Mouse (Mus musculus): ENCODE results near the gene Gm815.

The Gm815 gene

DNA sequence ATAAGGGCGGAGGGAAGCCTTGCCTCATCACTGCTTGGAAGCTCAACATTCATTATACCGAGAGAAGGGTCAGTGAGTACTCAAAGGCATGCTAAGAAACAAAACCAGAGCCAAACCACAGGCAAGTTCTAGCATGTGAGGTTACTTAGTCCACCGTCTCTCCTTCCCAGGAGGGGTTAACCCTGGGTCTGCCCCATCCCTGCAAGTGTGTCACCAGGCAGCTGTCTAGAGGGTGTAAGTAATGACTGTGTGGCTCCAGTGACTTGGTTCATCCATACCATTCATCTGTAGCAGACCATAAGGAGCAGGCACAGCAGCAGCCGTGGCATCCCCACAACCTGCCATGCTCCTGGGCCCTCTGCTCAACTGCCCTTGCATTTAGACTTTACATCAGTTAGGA lies 5.8 kb upstream of the Gm815 start:
- no peak for DNase-seq

DNA sequence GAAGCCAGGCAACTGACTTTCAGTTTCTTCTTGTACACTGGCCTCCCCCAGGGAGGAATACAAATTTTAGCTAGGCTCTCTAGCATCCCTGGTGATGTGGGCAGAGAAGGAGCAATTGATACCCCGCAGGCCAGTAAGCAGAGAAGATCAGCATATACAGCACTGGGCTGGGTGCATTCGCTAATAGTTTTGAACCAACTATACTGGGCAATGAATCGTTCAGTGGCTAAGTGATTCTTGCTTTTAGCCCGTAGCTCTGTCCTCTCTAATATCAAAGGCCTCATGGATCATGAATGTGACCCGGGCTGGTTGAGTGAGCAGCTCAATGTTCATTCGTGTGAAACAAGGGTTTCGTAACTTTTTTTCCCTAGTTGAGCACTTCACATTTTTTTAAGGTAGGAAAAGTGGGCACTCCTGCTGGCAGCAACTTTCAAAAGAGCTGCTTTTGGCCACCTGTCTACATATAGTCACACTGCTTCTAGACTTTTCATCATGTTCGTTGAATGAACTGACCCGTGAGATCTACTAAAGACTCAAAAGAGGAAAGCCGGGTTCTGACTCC lies 3.7 kb upstream of the Gm815 start:
- DNase-seq = no peak

DNA sequence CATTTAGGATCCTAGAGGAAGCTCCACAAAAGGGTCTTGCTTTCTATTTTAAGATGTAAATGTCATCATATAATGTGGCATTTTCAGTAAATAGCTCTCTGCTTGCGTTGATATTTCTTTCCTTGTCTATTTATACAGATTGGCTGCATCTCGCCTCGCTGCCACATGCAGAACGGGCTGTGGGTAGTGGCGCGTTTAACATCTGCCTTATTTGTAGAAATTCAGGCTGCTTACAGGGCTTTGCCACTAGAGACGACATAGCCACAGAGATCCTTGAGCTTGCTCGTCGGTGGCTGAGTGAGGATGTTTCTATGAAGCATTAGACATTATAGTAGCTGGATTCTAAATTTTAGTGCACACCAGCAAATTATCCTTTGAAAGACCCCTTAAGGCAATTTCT lies 2.5 kb downstream of the Gm815 start:
- no peak for DNase-seq

DNA sequence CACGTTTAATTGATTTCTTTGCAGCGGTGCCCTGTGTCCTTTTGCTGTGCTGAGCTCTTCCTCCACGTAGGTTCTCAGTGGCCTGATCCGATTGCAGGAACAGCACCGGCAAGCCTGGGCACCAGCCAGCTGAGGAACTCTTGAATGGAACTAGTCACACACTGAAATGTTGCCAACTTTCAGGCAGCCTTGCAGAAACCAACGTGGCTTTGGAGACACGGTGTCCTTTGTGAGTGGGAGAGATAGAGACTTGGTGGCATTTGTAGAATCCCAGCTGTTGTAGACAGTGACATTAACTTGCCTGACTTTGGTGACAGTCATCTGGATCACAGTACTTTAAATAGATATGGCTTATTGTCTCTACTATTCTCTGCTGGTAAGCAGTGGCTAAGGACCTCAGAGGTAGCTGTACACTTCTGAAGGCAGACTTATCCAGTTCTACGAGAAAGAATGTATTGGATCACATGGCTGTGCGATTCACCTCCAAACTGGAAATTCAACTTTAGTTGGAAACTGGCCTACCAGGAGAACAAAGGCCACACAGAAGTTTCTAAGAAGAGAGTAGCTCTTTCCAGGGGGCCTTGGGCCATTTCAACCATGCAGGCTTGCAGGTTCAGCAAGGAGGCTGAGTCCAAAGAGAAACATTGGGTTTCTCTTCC lies 5.8 kb downstream of the Gm815 start:
- no peak for DNase-seq

DNA sequence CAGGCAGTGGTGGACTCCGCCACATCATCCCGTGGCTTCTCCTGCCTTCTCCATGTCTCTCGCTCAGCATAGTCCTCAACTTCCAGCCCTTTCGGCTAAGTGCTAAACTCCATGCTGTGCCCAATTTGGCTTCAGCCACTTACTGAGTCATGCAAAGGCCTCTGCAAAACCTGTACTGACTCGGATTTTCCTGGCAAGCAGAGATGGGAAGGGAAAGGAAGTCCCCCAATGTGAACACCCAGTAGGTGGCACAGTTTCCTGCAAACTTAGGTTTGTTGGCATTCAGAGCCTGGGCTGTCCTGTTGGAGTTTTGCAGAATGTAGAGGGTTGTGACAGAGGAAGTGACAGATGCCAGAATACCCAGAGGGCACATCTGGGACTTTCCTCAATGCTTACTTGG lies 7.2 kb downstream of the Gm815 start:
- DNase-seq = peak; percentile 10

DNA sequence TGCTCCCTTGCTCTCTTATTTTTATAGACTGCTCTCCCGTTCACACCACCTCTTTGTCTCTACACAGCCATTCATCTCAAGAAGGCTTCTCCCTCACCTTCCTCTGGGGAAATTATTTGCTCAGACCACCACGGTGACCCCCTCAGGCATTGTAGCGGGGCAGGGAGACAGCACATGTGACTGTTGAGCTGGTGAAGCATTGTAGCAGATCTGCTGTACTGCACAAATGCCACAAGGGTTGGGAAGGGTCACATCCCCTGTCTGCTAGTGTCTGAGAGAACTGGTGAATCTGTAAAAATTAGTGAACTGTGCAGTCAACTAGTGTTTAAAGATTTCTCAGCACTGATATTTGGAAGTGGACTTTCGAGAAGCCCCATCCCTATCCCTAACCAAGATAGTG lies 16.5 kb downstream of the Gm815 start:
- no peak for DNase-seq

DNA sequence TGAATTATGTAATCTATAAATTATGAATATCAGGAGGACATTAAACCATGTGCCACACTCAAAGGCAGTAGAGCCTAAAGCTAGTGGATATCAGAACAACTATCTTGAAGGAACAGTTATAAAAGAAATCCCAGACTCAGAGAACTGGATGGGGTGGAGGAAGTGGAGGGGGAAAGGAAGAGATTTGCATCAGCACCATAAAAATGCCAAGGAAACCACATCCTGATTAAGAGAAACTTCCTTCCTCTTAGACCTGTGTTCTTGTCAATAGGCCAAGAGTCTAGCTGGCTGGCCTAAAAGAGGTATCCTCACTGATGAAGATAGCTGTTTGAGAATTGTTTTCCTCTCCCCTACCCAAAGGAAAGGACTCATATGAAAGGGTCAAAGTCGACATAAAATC lies 28.6 kb downstream of the Gm815 start:
- no peak for DNase-seq

DNA sequence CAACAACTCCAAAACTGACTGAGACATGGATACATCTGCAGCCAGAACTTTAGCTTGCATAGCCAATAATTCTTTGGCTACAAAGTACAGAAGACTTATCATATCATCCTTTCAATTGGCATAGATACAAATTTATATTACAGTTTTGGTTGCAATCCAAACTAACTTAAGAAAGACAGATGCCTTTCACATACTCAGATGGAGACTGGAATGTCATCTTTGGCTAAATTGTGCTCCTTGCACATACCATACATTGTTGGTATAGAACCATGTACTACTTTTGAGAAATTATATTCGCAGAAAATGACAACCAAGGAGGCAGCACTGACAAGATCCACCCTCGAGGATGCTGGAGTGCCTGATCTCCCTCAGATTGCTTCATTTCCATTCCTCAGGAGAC lies 35.1 kb downstream of the Gm815 start:
- no peak for DNase-seq

DNA sequence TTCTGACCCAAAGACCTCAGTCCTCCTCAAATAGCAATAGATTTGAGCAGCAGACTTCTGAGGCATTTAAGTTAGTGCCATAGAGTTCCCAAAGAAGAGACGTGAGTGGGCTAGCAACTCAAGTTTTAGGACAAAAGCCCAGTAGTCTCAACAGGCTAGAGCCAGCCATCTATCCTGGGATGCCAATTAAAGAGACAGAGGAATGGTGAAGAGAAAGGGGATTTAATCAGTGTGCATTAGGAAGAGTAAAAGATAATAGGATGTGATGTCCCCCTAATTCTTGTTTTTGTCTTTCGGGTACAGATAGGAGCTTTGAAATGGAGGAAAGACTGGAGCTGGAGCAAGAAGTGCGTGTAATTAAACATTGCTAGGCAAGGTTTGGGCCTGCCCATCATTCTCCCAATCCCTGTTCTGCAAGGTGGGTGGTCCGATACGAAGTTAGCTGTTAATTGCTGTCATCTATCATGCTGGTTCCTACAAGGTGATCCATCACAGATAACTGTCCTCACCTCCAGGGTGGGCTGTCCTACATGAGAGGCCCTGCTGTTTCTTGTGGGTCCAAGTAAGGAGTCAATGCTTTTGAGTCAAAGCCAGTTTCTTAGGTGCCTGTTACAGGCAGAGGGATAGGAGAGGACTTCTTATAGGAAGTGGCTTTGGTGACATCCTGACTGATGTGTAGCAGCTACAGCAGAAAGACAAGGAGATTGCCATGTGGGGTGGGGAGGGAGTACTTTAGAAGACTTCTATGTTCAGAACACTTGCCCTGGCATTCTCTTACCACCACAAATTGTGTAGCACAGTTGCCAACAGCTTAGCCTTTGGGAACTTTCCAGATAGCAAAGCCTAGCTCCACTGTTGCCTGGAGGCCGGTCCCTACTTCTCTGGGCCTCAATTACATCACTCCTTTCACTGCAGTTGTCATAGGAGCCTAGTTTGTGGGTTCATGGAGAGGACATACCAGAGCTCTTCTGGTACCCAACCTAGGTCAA lies 44.9 kb downstream of the Gm815 start:
- no peak for DNase-seq

DNA sequence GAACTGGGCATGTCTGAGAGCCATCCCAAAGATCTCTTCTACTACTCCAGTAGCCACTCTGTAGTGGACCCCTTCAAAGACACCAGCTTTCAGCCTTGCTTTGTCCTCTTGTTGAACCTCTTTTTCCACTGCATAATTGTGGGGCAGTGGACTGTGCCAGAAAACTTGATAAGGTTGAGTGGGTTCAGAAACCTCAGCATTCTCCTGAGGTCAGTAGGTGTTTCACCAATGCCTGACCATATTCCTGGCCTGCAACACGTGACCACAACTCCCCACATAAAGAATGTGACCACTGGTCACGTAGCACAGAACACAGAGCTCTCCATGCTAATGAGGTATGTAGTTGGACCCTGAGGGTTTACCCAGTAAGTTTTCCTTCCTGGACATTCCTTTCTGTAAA lies 48.5 kb downstream of the Gm815 start:
- no peak for DNase-seq
